8 mouse cellular contexts compared by ENCODE assay signal in genomic region chr6:48086957-48087715, GRCm38 (mm10). TPM values are rescaled to one million over a fixed set of nuclear protein-coding genes. Genes with fewer than 3 reads are reported as not detected.
DNase-seq lines count a peak whose midpoint lies in the region; ATAC-seq and TF ChIP-seq lines count a peak whose summit lies in the region.

No protein-coding gene starts in this region.

- no peak for TF ChIP-seq POLR2A in small intestine, adult 2 months (IDR thresholded peaks at IDR 0.05; ENCODE audit: low read depth, low read length)

- H3K27ac ChIP-seq in embryonic facial prominence, embryonic 12.5 days: no peak overlapping the region
- H3K27ac ChIP-seq in limb, embryonic 12.5 days: no peak overlapping the region
- no peak overlapping the region for H3K27ac ChIP-seq in small intestine, adult 2 months (ENCODE audit: insufficient read depth, low read depth, low read length)

- intact Hi-C loops in left cerebral cortex, postnatal 25 days (cut with DNase I): loop anchor here (5.0 kb wide), 2 partner anchors 40 to 310 kb away; partner anchors contain the start of genes Krba1 and Zfp777

- no peaks in the 10 kb centered on the region for H3K27me3 ChIP-seq in embryonic facial prominence, embryonic 12.5 days
- no peaks in the 10 kb centered on the region for H3K27me3 ChIP-seq in limb, embryonic 12.5 days
- H3K27me3 ChIP-seq in small intestine, adult 2 months (ENCODE audit: control insufficient read depth, insufficient read depth, low read length): no peaks in the 10 kb centered on the region

- TF ChIP-seq CTCF in small intestine, adult 2 months (IDR thresholded peaks at IDR 0.05; ENCODE audit: extremely low read depth, insufficient read length, insufficient replicate concordance, low read depth, low read length): no peak

- no peak overlapping the region for H3K9ac ChIP-seq in embryonic facial prominence, embryonic 12.5 days
- no peak overlapping the region for H3K9ac ChIP-seq in limb, embryonic 12.5 days (replicated peaks)

- no peak for ATAC-seq in embryonic facial prominence, embryonic 12.5 days (ENCODE audit: insufficient number of reproducible peaks, insufficient read depth, low FRiP score, low TSS enrichment)
- no peak for ATAC-seq in limb, embryonic 12.5 days (ENCODE audit: insufficient number of reproducible peaks, insufficient read depth, low FRiP score, low TSS enrichment, low read depth)

- peaks cover 10% of the 10 kb centered on the region for H3K4me1 ChIP-seq in embryonic facial prominence, embryonic 12.5 days
- peaks cover 9% of the 10 kb centered on the region for H3K4me1 ChIP-seq in limb, embryonic 12.5 days (replicated peaks)
- peaks cover 9% of the 10 kb centered on the region; the same call in 1 of the 2 replicates for H3K4me1 ChIP-seq in small intestine, adult 2 months (ENCODE audit: control insufficient read depth, insufficient read depth, insufficient read length, low read length)

- peak; percentile 32 for DNase-seq in thymus, postnatal 4 days
- no peak for DNase-seq in thymus, adult 18-20 months
- DNase-seq in urinary bladder, adult 18-20 months (ENCODE audit: low spot score in 2 of 2): no peak
- DNase-seq in ovary, postnatal 36 days (ENCODE audit: low spot score): no peak
- no peak for DNase-seq in left cerebral cortex, postnatal 25 days (ENCODE audit: low spot score in 2 of 2)

- no peaks in the 10 kb centered on the region for H3K9me3 ChIP-seq in embryonic facial prominence, embryonic 12.5 days
- H3K9me3 ChIP-seq in limb, embryonic 12.5 days: no peaks in the 10 kb centered on the region

- 36% methylated on average over 14 of the region's 14 CpGs for WGBS in embryonic facial prominence, embryonic 12.5 days
- WGBS in limb, embryonic 12.5 days: 36% methylated on average over 14 of the region's 14 CpGs
- WGBS in small intestine, adult 2 months: 41% methylated on average over 14 of the region's 14 CpGs

- H3K4me3 ChIP-seq in embryonic facial prominence, embryonic 12.5 days: peak overlapping the region; percentile 90
- H3K4me3 ChIP-seq in limb, embryonic 12.5 days (replicated peaks): peak overlapping the region; percentile 94
- peak overlapping the region; percentile 60; the same call in 1 of the 2 replicates for H3K4me3 ChIP-seq in small intestine, adult 2 months (ENCODE audit: low read depth, low read length)

- H3K4me2 ChIP-seq in embryonic facial prominence, embryonic 12.5 days (replicated peaks): peak overlapping the region; percentile 58
- peak overlapping the region; percentile 80 for H3K4me2 ChIP-seq in limb, embryonic 12.5 days

- peaks cover 16% of the 10 kb centered on the region for H3K36me3 ChIP-seq in embryonic facial prominence, embryonic 12.5 days
- H3K36me3 ChIP-seq in limb, embryonic 12.5 days: peaks cover 17% of the 10 kb centered on the region
- peaks cover 12% of the 10 kb centered on the region for H3K36me3 ChIP-seq in small intestine, adult 2 months (ENCODE audit: control insufficient read depth, insufficient read depth, low read length)

RNA-seq across cellular contexts. Expression of gene Zfp746, which starts 0.7 kb away (rescaled TPM):
- 33.6 and 33.9 TPM in 2 replicates for polyA plus RNA-seq in embryonic facial prominence, embryonic 12.5 days (2016; fragmentation: Nextera tagmentation; extraction: Ambion mirVana)
- polyA plus RNA-seq in limb, embryonic 12.5 days (2016; fragmentation: Nextera tagmentation; extraction: Ambion mirVana): 34.8 and 35.3 TPM in 2 replicates
- polyA plus RNA-seq in small intestine, adult 2 months (2012; rRNA removed): 7.7 and 16.9 TPM in 2 replicates
- total RNA-seq in left cerebral cortex, postnatal 25 days (2021): 10 to 100 TPM; 29.4 to 31.2 TPM

RNA-seq across cellular contexts. Expression of gene Zfp777, which starts 38.4 kb away (rescaled TPM):
- polyA plus RNA-seq in embryonic facial prominence, embryonic 12.5 days (2016; fragmentation: Nextera tagmentation; extraction: Ambion mirVana): 11.0 and 11.7 TPM in 2 replicates
- polyA plus RNA-seq in limb, embryonic 12.5 days (2016; fragmentation: Nextera tagmentation; extraction: Ambion mirVana): 10.3 and 10.8 TPM in 2 replicates
- 9.4 and 18.0 TPM in 2 replicates for polyA plus RNA-seq in small intestine, adult 2 months (2012; rRNA removed)
- total RNA-seq in left cerebral cortex, postnatal 25 days (2021): 10 to 100 TPM; 30.4 to 40.0 TPM
